Mouse (Mus musculus) midbrain, embryonic 16.5 days (tissue): ENCODE results near the gene Ifna7. TPM values are rescaled to one million over a fixed set of nuclear protein-coding genes. Genes with fewer than 3 reads are reported as not detected.

Experiments
- ATAC-seq: fragments of 200-750 bp; cut with Nextera tagmentation; 2 replicates; pipeline ENCODE4 v1.8.0; 2017; ENCODE audit warnings: moderate TSS enrichment
- H3K27ac ChIP-seq: fragments of 300-500 bp; sonication (generic); 2 replicates; pipeline ENCODE4 v1.5.1; 2014; ENCODE audit warnings: mild to moderate bottlenecking, low read length, mixed read lengths
- H3K27me3 ChIP-seq: fragments of 300-500 bp; sonication (generic); 2 replicates; pipeline ENCODE4 v1.6.1; 2014; ENCODE audit warnings: low read depth, low read length, mixed read lengths; ENCODE audit not compliant: control insufficient read depth, insufficient read depth
- H3K36me3 ChIP-seq: fragments of 300-500 bp; sonication (generic); 2 replicates; pipeline ENCODE4 v1.6.1; 2014; ENCODE audit warnings: mild to moderate bottlenecking, low read length, moderate library complexity, mixed read lengths; ENCODE audit not compliant: control insufficient read depth, insufficient read depth
- H3K4me1 ChIP-seq: fragments of 300-500 bp; sonication (generic); 2 replicates; pipeline ENCODE4 v1.6.1; 2014; ENCODE audit warnings: mild to moderate bottlenecking, low read length, mixed read lengths; ENCODE audit not compliant: control insufficient read depth, insufficient read depth
- H3K4me2 ChIP-seq: fragments of 300-500 bp; sonication (generic); 2 replicates; pipeline ENCODE4 v1.6.1; 2014; ENCODE audit warnings: mild to moderate bottlenecking, low read length, mixed read lengths
- H3K4me3 ChIP-seq: fragments of 300-500 bp; sonication (generic); 2 replicates; pipeline ENCODE4 v1.5.1; 2014; ENCODE audit warnings: low read depth, mild to moderate bottlenecking, low read length, moderate library complexity, mixed read lengths
- H3K9ac ChIP-seq: fragments of 300-500 bp; sonication (generic); 2 replicates; pipeline ENCODE4 v1.6.1; 2014; ENCODE audit warnings: low read depth, low read length, mixed read lengths
- H3K9me3 ChIP-seq: fragments of 300-500 bp; sonication (generic); replicated peaks from 2 replicates; pipeline ENCODE4 v1.6.1; 2014; ENCODE audit warnings: mild to moderate bottlenecking, low read length, mixed read lengths; ENCODE audit not compliant: control insufficient read depth, poor library complexity, severe bottlenecking
- WGBS: fragments of 180-500 bp; shearing (Covaris S2); extraction: QIAGEN DNeasy Blood & Tissue Kit; methylation state at CpG from one replicate; pipeline ENCODE4 v1.1.7; 2014; 5-methylcytosine and 5-hydroxymethylcytosine counted together
- polyA plus RNA-seq: library from polyadenylated mRNA; unstranded; fragments of >200 nt; fragmentation: Nextera tagmentation; extraction: Ambion mirVana; gene quantifications from 2 replicates; pipeline ENCODE4 v1.2.1, GENCODE M21; 2015

The Ifna7 gene
- polyA plus RNA-seq, 1 experiment from 2014 or later = not detected

- no peaks in the 10 kb centered on the region for H3K4me1 ChIP-seq
- no peaks in the 10 kb centered on the region for H3K27me3 ChIP-seq
- no peak overlapping the region for H3K9ac ChIP-seq
- H3K27ac ChIP-seq = no peak overlapping the region
- ATAC-seq = no peak
- no peak overlapping the region for H3K4me3 ChIP-seq
- no peak overlapping the region for H3K4me2 ChIP-seq
- H3K36me3 ChIP-seq = no peaks in the 10 kb centered on the region
- no peaks in the 10 kb centered on the region for H3K9me3 ChIP-seq
These were observed 43.2 kb downstream of the Ifna7 start for GRCm38 (mm10) chr4:88859214-88859613.

GRCm38 (mm10) chr4:88863309-88863708, 47.3 kb downstream of the Ifna7 start:
- no peak overlapping the region for H3K9ac ChIP-seq
- H3K4me1 ChIP-seq = peaks cover 8% of the 10 kb centered on the region
- ATAC-seq = no peak
- H3K9me3 ChIP-seq = no peaks in the 10 kb centered on the region
- no peaks in the 10 kb centered on the region for H3K36me3 ChIP-seq
- no peak overlapping the region for H3K27ac ChIP-seq
- H3K4me2 ChIP-seq = no peak overlapping the region
- no peak overlapping the region for H3K4me3 ChIP-seq
- no peaks in the 10 kb centered on the region; the same call in 1 of the 2 replicates for H3K27me3 ChIP-seq
- WGBS = 5% methylated on average over 7 of the region's 7 CpGs

GRCm38 (mm10) chr4:88864599-88864998, 48.6 kb downstream of the Ifna7 start:
- WGBS = 69% methylated on average over 9 of the region's 9 CpGs
- Histone ChIP-seq H3K4me3 (no peak overlapping the region), H3K36me3 (no peaks in the 10 kb centered on the region), H3K4me1 (peaks cover 11% of the 10 kb centered on the region), H3K9me3 (no peaks in the 10 kb centered on the region), H3K9ac (no peak overlapping the region), H3K27ac (no peak overlapping the region), H3K4me2 (no peak overlapping the region), H3K27me3 (no peaks in the 10 kb centered on the region; the same call in 1 of the 2 replicates)
- no peak for ATAC-seq

GRCm38 (mm10) chr4:88865011-88865569, 49.1 kb downstream of the Ifna7 start:
- no peaks in the 10 kb centered on the region; the same call in 1 of the 2 replicates for H3K27me3 ChIP-seq
- H3K36me3 ChIP-seq = no peaks in the 10 kb centered on the region
- no peak for ATAC-seq
- H3K4me3 ChIP-seq = no peak overlapping the region
- no peak overlapping the region for H3K9ac ChIP-seq
- WGBS = 57% methylated on average over 6 of the region's 6 CpGs
- H3K4me1 ChIP-seq = peaks cover 11% of the 10 kb centered on the region
- no peak overlapping the region for H3K27ac ChIP-seq
- H3K9me3 ChIP-seq = no peaks in the 10 kb centered on the region
- no peak overlapping the region for H3K4me2 ChIP-seq

Other genes starting within 250 kb of the Ifna7 start
- gene Ifna14, start 244.4 kb upstream of the Ifna7 start, polyA plus RNA-seq = not detected in 2 replicates
- gene Ifna9, start 223.8 kb upstream of the Ifna7 start, polyA plus RNA-seq = not detected in 2 replicates
- gene Ifna12, start 212.9 kb upstream of the Ifna7 start, polyA plus RNA-seq = not detected in 2 replicates
- not detected in 2 replicates for gene C87499, start 181.8 kb upstream of the Ifna7 start, polyA plus RNA-seq
- gene Ifna13, start 171.8 kb upstream of the Ifna7 start, polyA plus RNA-seq = not detected in 2 replicates
- gene Ifna16, start 139.3 kb upstream of the Ifna7 start, polyA plus RNA-seq = not detected in 2 replicates
- gene Ifna2, start 132.3 kb upstream of the Ifna7 start, polyA plus RNA-seq = not detected in 2 replicates
- gene Ifnab, start 124.9 kb upstream of the Ifna7 start, polyA plus RNA-seq = not detected in 2 replicates
- gene Gm26566, start 94.4 kb upstream of the Ifna7 start, polyA plus RNA-seq = 1.3 and 1.7 TPM in 2 replicates
- gene Klhl9, start 93.8 kb upstream of the Ifna7 start, polyA plus RNA-seq = 115 and 125 TPM in 2 replicates
- not detected in 2 replicates for gene Gm13271, start 61.4 kb upstream of the Ifna7 start, polyA plus RNA-seq
- not detected in 2 replicates for gene Gm13283, start 56.1 kb upstream of the Ifna7 start, polyA plus RNA-seq
- gene Gm13290, start 42.4 kb upstream of the Ifna7 start, polyA plus RNA-seq = not detected in 2 replicates
- gene Gm13289, start 39.3 kb upstream of the Ifna7 start, polyA plus RNA-seq = not detected in 2 replicates
- not detected in 2 replicates for gene Gm13272, start 36.4 kb upstream of the Ifna7 start, polyA plus RNA-seq
- gene Ifnz, start 34.1 kb upstream of the Ifna7 start, polyA plus RNA-seq = not detected in 2 replicates
- gene Gm13276, start 30.5 kb upstream of the Ifna7 start, polyA plus RNA-seq = not detected in 2 replicates
- not detected in 2 replicates for gene Gm13277, start 27.6 kb upstream of the Ifna7 start, polyA plus RNA-seq
- gene Gm13278, start 24.7 kb upstream of the Ifna7 start, polyA plus RNA-seq = not detected in 2 replicates
- not detected in 2 replicates for gene Gm13275, start 21.7 kb upstream of the Ifna7 start, polyA plus RNA-seq
- gene Gm13279, start 18.8 kb upstream of the Ifna7 start, polyA plus RNA-seq = not detected in 2 replicates
- not detected in 2 replicates for gene Gm13285, start 16.6 kb upstream of the Ifna7 start, polyA plus RNA-seq
- not detected in 2 replicates for gene Gm13287, start 13.0 kb upstream of the Ifna7 start, polyA plus RNA-seq
- not detected in 2 replicates for gene Gm13288, start 10.7 kb upstream of the Ifna7 start, polyA plus RNA-seq
- gene Ifna11, start 3.7 kb downstream of the Ifna7 start, polyA plus RNA-seq = not detected in 2 replicates
- not detected in 2 replicates for gene Ifna6, start 11.2 kb downstream of the Ifna7 start, polyA plus RNA-seq
- gene Ifna5, start 19.3 kb downstream of the Ifna7 start, polyA plus RNA-seq = not detected in 2 replicates
- not detected in 2 replicates for gene Ifna4, start 25.6 kb downstream of the Ifna7 start, polyA plus RNA-seq
- gene Ifna1, start 33.9 kb downstream of the Ifna7 start, polyA plus RNA-seq = not detected in 2 replicates
- gene Ifne, start 64.0 kb downstream of the Ifna7 start, polyA plus RNA-seq = not detected in 2 replicates